Mouse (Mus musculus) forebrain, postnatal 0 days (tissue): ENCODE measurements around the gene Eif2a. TPM values are rescaled to one million over a fixed set of nuclear protein-coding genes. Genes with fewer than 3 reads are reported as not detected.

Source experiments
- ATAC-seq: fragments of 200-750 bp; cut with Nextera tagmentation; 2 replicates; pipeline ENCODE4 v1.8.0; 2017; ENCODE audit warnings: mild to moderate bottlenecking, moderate library complexity
- DNase-seq: peaks from one replicate; pipeline ENCODE4 v3.0.0-alpha.2; 2015
- H3K27ac ChIP-seq: fragments of 300-500 bp; sonication (generic); 2 replicates; pipeline ENCODE4 v1.5.1; 2014; ENCODE audit warnings: low read depth, mild to moderate bottlenecking, antibody characterized with exemption, low read length, moderate library complexity, mixed read lengths
- H3K27me3 ChIP-seq: fragments of 300-500 bp; sonication (generic); 2 replicates; pipeline ENCODE4 v1.6.1; 2014; ENCODE audit warnings: mild to moderate bottlenecking, low read length, mixed read lengths; ENCODE audit not compliant: insufficient read depth
- H3K36me3 ChIP-seq: fragments of 300-500 bp; sonication (generic); 2 replicates; pipeline ENCODE4 v1.6.1; 2014; ENCODE audit warnings: mild to moderate bottlenecking, moderate library complexity; ENCODE audit not compliant: insufficient read depth
- H3K4me1 ChIP-seq: fragments of 300-500 bp; sonication (generic); 2 replicates; pipeline ENCODE4 v1.6.1; 2014; ENCODE audit warnings: antibody characterized with exemption; ENCODE audit not compliant: insufficient read depth
- H3K4me2 ChIP-seq: fragments of 300-500 bp; sonication (generic); 2 replicates; pipeline ENCODE4 v1.6.1; 2014; ENCODE audit warnings: low read depth, mild to moderate bottlenecking, moderate library complexity
- H3K4me3 ChIP-seq: fragments of 300-500 bp; sonication (generic); 2 replicates; pipeline ENCODE4 v1.5.1; 2014; ENCODE audit warnings: low read depth, low read length, mixed read lengths
- H3K9ac ChIP-seq: fragments of 300-500 bp; sonication (generic); 2 replicates; pipeline ENCODE4 v1.6.1; 2014; ENCODE audit warnings: mild to moderate bottlenecking
- H3K9me3 ChIP-seq: fragments of 300-500 bp; sonication (generic); 2 replicates; pipeline ENCODE4 v1.6.1; 2016; ENCODE audit warnings: low read length
- CTCF ChIP-seq: sonication (generic); IDR thresholded peaks from 2 replicates; pipeline ENCODE4 v1.5.1; 2016; ENCODE audit warnings: antibody characterized with exemption, control low read depth, low read depth
- WGBS: fragments of 180-500 bp; shearing (Covaris S2); extraction: QIAGEN DNeasy Blood & Tissue Kit; methylation state at CpG from one replicate; pipeline ENCODE4 v1.1.7; 2014; 5-methylcytosine and 5-hydroxymethylcytosine counted together
- polyA plus RNA-seq: library from polyadenylated mRNA; unstranded; fragments of >200 nt; fragmentation: Nextera tagmentation; extraction: Ambion mirVana; gene quantifications from 2 replicates; pipeline ENCODE4 v1.2.1, GENCODE M21; 2015
- total RNA-seq: library from RNA; depleted of rRNA; stranded (reverse); fragments of >200 nt; gene quantifications from 2 replicates; pipeline ENCODE4 v1.2.3, GENCODE M21; 2014

The Eif2a gene
- total and polyA plus RNA-seq, 2 experiments from 2014 or later, result 41.8 to 79.4 TPM

DNA sequence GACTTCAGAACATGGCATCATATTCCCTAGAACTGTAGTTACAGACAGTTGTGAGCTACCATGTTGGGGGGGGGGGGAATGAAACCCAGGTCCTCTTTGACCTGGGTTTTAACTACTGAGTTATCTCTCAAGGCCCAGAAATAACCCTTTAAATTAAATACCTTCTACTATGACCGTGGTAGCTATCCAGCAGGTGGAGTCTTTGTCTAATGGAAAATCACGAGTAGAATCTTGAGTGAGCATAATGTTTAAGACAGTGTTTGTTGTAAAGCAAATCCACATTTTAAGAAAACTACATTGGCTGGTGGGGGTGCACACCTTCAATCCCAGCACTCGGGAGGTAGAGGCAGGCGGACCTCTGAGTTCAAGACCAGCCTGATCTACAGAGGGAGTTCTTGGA lies 12.1 kb upstream of the Eif2a start:
- Histone ChIP-seq H3K4me2 (no peak overlapping the region), H3K27ac (no peak overlapping the region), H3K27me3 (no peaks in the 10 kb centered on the region), H3K4me3 (no peak overlapping the region), H3K36me3 (no peaks in the 10 kb centered on the region), H3K9me3 (no peaks in the 10 kb centered on the region), H3K9ac (no peak overlapping the region), H3K4me1 (no peaks in the 10 kb centered on the region)
- 82% methylated on average over 4 of the region's 4 CpGs for WGBS
- no peak for DNase-seq
- no peak for ATAC-seq
- no peak for TF ChIP-seq CTCF

- WGBS, result 89% methylated on average over 1 of the region's 1 CpGs
These were observed 9.5 kb upstream of the Eif2a start for GRCm38 (mm10) chr3:58515947-58516601.

DNA sequence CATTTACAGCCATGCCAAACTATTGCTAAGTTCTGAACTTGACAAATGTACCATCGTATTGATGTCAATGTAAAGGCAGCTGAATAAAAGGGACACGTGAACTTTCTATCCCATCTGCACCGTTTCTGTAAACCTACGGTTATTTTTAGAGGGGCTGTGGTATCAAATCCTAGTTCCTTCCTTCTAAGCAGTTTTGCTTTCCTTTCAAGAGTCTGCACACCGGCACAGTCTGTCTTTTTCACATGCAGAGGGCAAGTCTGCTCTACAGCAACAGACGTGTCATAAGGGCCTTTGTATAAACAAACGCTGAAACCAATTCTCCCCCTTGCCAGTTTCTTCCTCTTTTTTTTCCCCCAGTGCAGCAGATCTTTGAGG lies 9.0 kb upstream of the Eif2a start:
- Histone ChIP-seq H3K4me1 (no peaks in the 10 kb centered on the region), H3K27ac (no peak overlapping the region), H3K9me3 (no peaks in the 10 kb centered on the region), H3K4me3 (no peak overlapping the region), H3K9ac (no peak overlapping the region), H3K36me3 (no peaks in the 10 kb centered on the region; the same call in 1 of the 2 replicates), H3K4me2 (no peak overlapping the region), H3K27me3 (no peaks in the 10 kb centered on the region)
- ATAC-seq, result no peak
- no peak for TF ChIP-seq CTCF
- WGBS, result 77% methylated on average over 7 of the region's 7 CpGs
- no peak for DNase-seq

More at GRCm38 (mm10) chr3:58515947-58516601, 9.5 kb upstream of the Eif2a start:
- DNase-seq (no peak), ATAC-seq (no peak)
- H3K9ac ChIP-seq, result no peak overlapping the region
- H3K9me3 ChIP-seq, result no peaks in the 10 kb centered on the region
- no peaks in the 10 kb centered on the region; the same call in 1 of the 2 replicates for H3K36me3 ChIP-seq
- no peak overlapping the region for H3K4me3 ChIP-seq
- no peak overlapping the region for H3K4me2 ChIP-seq
- no peaks in the 10 kb centered on the region for H3K27me3 ChIP-seq
- TF ChIP-seq CTCF, result no peak
- H3K4me1 ChIP-seq, result no peaks in the 10 kb centered on the region
- no peak overlapping the region for H3K27ac ChIP-seq

DNA sequence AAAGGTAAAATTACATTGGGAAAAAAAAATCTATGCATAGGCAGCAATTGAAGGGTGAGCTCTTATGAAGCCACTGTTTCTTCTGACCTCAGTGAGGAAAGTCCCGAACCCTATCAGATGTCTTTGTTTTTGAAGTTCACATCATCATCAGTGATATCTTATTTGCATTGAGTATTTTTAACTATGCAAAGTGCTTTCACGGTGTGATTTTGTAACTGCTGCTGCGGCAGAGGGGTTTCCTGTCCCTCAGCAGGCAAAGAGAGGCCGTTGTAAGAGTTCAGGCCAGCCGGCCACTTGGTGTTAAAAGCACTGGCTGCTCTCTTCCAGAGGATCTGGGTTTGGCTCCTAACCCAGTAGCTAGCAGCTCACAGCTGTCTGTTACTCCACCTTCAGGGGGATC lies 8.4 kb upstream of the Eif2a start:
- Histone ChIP-seq H3K27ac (no peak overlapping the region), H3K9ac (no peak overlapping the region), H3K4me3 (no peak overlapping the region), H3K9me3 (no peaks in the 10 kb centered on the region), H3K4me2 (no peak overlapping the region), H3K4me1 (no peaks in the 10 kb centered on the region), H3K27me3 (no peaks in the 10 kb centered on the region), H3K36me3 (peaks cover under 1% of the 10 kb centered on the region; the same call in 1 of the 2 replicates)
- 83% methylated on average over 5 of the region's 5 CpGs for WGBS
- no peak for DNase-seq
- TF ChIP-seq CTCF, result no peak
- ATAC-seq, result no peak

GRCm38 (mm10) chr3:58517800-58518199 lies 7.8 kb upstream of the Eif2a start:
- Histone ChIP-seq H3K27me3 (no peaks in the 10 kb centered on the region), H3K4me1 (no peaks in the 10 kb centered on the region), H3K4me2 (no peak overlapping the region), H3K9me3 (no peaks in the 10 kb centered on the region), H3K27ac (no peak overlapping the region), H3K36me3 (peaks cover 4% of the 10 kb centered on the region; the same call in 1 of the 2 replicates), H3K4me3 (no peak overlapping the region), H3K9ac (no peak overlapping the region)
- DNase-seq (no peak), ATAC-seq (no peak)
- TF ChIP-seq CTCF, result no peak
- WGBS, result 89% methylated on average over 5 of the region's 5 CpGs

DNA sequence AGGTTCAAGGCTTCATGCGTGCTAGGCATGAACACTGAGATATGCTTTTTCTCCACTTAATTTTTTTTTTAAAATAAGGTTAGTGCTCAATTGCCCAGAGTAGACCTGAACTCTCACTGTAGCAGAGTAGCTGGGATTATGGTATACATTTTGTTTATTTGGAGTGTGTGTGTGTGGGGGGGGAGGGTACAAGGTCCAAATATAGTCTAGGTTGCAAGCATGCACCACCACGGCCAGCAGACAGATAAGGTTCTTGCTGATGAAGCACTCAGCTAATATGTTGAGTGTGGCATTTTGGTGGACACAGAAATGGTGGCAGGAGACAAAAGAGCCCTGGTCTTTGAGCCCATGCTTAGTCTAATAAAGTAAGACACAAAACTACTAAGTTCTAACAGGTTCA lies 6.7 kb upstream of the Eif2a start:
- H3K27ac ChIP-seq, result no peak overlapping the region
- H3K27me3 ChIP-seq, result no peaks in the 10 kb centered on the region

GRCm38 (mm10) chr3:58519536-58519935 lies 6.1 kb upstream of the Eif2a start:
- Histone ChIP-seq H3K9ac (no peak overlapping the region), H3K4me3 (no peak overlapping the region), H3K27ac (no peak overlapping the region), H3K36me3 (peaks cover 7% of the 10 kb centered on the region; the same call in 1 of the 2 replicates), H3K4me1 (no peaks in the 10 kb centered on the region), H3K9me3 (no peaks in the 10 kb centered on the region), H3K27me3 (no peaks in the 10 kb centered on the region), H3K4me2 (no peak overlapping the region)
- ATAC-seq (no peak), DNase-seq (no peak)
- WGBS, result 57% methylated on average over 3 of the region's 3 CpGs
- no peak for TF ChIP-seq CTCF

More for the DNA sequence above, 6.7 kb upstream of the Eif2a start:
- DNase-seq, result no peak
- no peak for TF ChIP-seq CTCF
- H3K4me1 ChIP-seq, result no peaks in the 10 kb centered on the region
- peaks cover 7% of the 10 kb centered on the region; the same call in 1 of the 2 replicates for H3K36me3 ChIP-seq
- no peak for ATAC-seq
- no peak overlapping the region for H3K4me2 ChIP-seq
- no peak overlapping the region for H3K4me3 ChIP-seq
- WGBS, result 94% methylated on average over 2 of the region's 2 CpGs
- no peaks in the 10 kb centered on the region for H3K9me3 ChIP-seq
- no peak overlapping the region for H3K9ac ChIP-seq
